Mouse (Mus musculus) lung, embryonic 15.5 days (tissue): ENCODE measurements around the gene Bspry. TPM values are rescaled to one million over a fixed set of nuclear protein-coding genes. Genes with fewer than 3 reads are reported as not detected.
A peak's percentile ranks its signal among the peaks of the same experiment; 100 is the strongest.
"Not testable (repeated sequence)": the region's sequence is repeated elsewhere in the genome, so short reads cannot be mapped to it uniquely, and the experiment has no call there.

Source experiments
- ATAC-seq: fragments of 200-750 bp; cut with Nextera tagmentation; 2 replicates; pipeline ENCODE4 v1.8.0; 2017; ENCODE audit warnings: moderate number of reproducible peaks, borderline replicate concordance; ENCODE audit not compliant: low FRiP score, low TSS enrichment; ENCODE audit errors: extremely low read depth
- H3K27ac ChIP-seq: fragments of 300-500 bp; sonication (generic); 2 replicates; pipeline ENCODE4 v1.5.1; 2015; ENCODE audit warnings: moderate library complexity, mild to moderate bottlenecking, inconsistent platforms
- H3K27me3 ChIP-seq: fragments of 300-500 bp; sonication (generic); 2 replicates; pipeline ENCODE4 v1.6.1; 2015; ENCODE audit warnings: inconsistent platforms
- H3K36me3 ChIP-seq: fragments of 300-500 bp; sonication (generic); 2 replicates; pipeline ENCODE4 v1.6.1; 2015; ENCODE audit warnings: inconsistent platforms
- H3K4me1 ChIP-seq: fragments of 300-500 bp; sonication (generic); 2 replicates; pipeline ENCODE4 v1.6.1; 2015; ENCODE audit warnings: inconsistent platforms
- H3K4me2 ChIP-seq: fragments of 300-500 bp; sonication (generic); 2 replicates; pipeline ENCODE4 v1.6.1; 2015; ENCODE audit warnings: inconsistent platforms, mild to moderate bottlenecking, moderate library complexity
- H3K4me3 ChIP-seq: fragments of 300-500 bp; sonication (generic); 2 replicates; pipeline ENCODE4 v1.5.1; 2015; ENCODE audit warnings: mild to moderate bottlenecking, inconsistent platforms
- H3K9ac ChIP-seq: fragments of 300-500 bp; sonication (generic); 2 replicates; pipeline ENCODE4 v1.6.1; 2015; ENCODE audit warnings: inconsistent platforms
- H3K9me3 ChIP-seq: fragments of 300-500 bp; sonication (generic); 2 replicates; pipeline ENCODE4 v1.6.1; 2016; ENCODE audit warnings: inconsistent platforms
- WGBS: fragments of 180-500 bp; shearing (Covaris S2); methylation state at CpG from one replicate; pipeline ENCODE4 v1.1.7; 2015; 5-methylcytosine and 5-hydroxymethylcytosine counted together
- polyA plus RNA-seq: library from polyadenylated mRNA; unstranded; fragments of >200 nt; fragmentation: Nextera tagmentation; extraction: Ambion mirVana; gene quantifications from 2 replicates; pipeline ENCODE4 v1.2.1, GENCODE M21; 2015

Bspry gene
- polyA plus RNA-seq, 1 experiment from 2014 or later: 44.0 TPM

GRCm38 (mm10) chr4:62459081-62459480 is 20.8 kb upstream of the Bspry start:
- H3K9ac ChIP-seq: no peak overlapping the region
- H3K27ac ChIP-seq: no peak overlapping the region
- H3K27me3 ChIP-seq: no peaks in the 10 kb centered on the region
- 52% methylated on average over 3 of the region's 3 CpGs for WGBS
- peak; percentile 66; the same call in 1 of the 2 replicates for ATAC-seq
- no peak overlapping the region for H3K4me3 ChIP-seq
- H3K36me3 ChIP-seq: no peaks in the 10 kb centered on the region; the same call in 1 of the 2 replicates
- H3K4me2 ChIP-seq: no peak overlapping the region
- H3K9me3 ChIP-seq: no peaks in the 10 kb centered on the region
- H3K4me1 ChIP-seq: 0 out of 2 replicates have a peak, but pooled peaks cover 3% of the 10 kb centered on the region

GRCm38 (mm10) chr4:62460348-62460747 is 19.5 kb upstream of the Bspry start:
- Histone ChIP-seq H3K27me3 (no peaks in the 10 kb centered on the region), H3K4me2 (no peak overlapping the region), H3K27ac (no peak overlapping the region), H3K9me3 (no peaks in the 10 kb centered on the region), H3K36me3 (no peaks in the 10 kb centered on the region; the same call in 1 of the 2 replicates), H3K9ac (no peak overlapping the region), H3K4me1 (0 out of 2 replicates have a peak, but pooled peaks cover 3% of the 10 kb centered on the region), H3K4me3 (no peak overlapping the region)
- WGBS: 83% methylated on average over 8 of the region's 8 CpGs
- no peak for ATAC-seq

GRCm38 (mm10) chr4:62463124-62463523 is 16.7 kb upstream of the Bspry start:
- H3K4me1 ChIP-seq: 0 out of 2 replicates have a peak, but pooled peaks cover 3% of the 10 kb centered on the region
- ATAC-seq: no peak

GRCm38 (mm10) chr4:62468158-62468557 is 11.7 kb upstream of the Bspry start:
- H3K4me1 ChIP-seq: peaks cover 5% of the 10 kb centered on the region; the same call in 1 of the 2 replicates
- no peak for ATAC-seq
- no peaks in the 10 kb centered on the region for H3K27me3 ChIP-seq
- no peak overlapping the region for H3K9ac ChIP-seq
- H3K36me3 ChIP-seq: no peaks in the 10 kb centered on the region; the same call in 1 of the 2 replicates
- 88% methylated on average over 1 of the region's 1 CpGs for WGBS
- no peak overlapping the region for H3K4me3 ChIP-seq
- H3K27ac ChIP-seq: no peak overlapping the region
- H3K4me2 ChIP-seq: no peak overlapping the region
- no peaks in the 10 kb centered on the region for H3K9me3 ChIP-seq

More at GRCm38 (mm10) chr4:62463124-62463523, 16.7 kb upstream of the Bspry start:
- H3K9me3 ChIP-seq: no peaks in the 10 kb centered on the region
- H3K27ac ChIP-seq: no peak overlapping the region
- H3K36me3 ChIP-seq: no peaks in the 10 kb centered on the region; the same call in 1 of the 2 replicates
- no peak overlapping the region for H3K9ac ChIP-seq
- H3K4me2 ChIP-seq: no peak overlapping the region
- no peak overlapping the region for H3K4me3 ChIP-seq
- 79% methylated on average over 2 of the region's 2 CpGs for WGBS
- H3K27me3 ChIP-seq: no peaks in the 10 kb centered on the region

- ATAC-seq: peak; percentile 89
- peak within 1 kb of the TSS; percentile 90 for H3K4me2 ChIP-seq
- 0 out of 2 replicates have a peak within 1 kb of the TSS, but pooled peaks have one; percentile 6 for H3K27ac ChIP-seq
- peaks cover 5% of the 10 kb centered on the region; the same call in 1 of the 2 replicates for H3K4me1 ChIP-seq
- peak within 1 kb of the TSS; percentile 70 for H3K9ac ChIP-seq
- no peaks in the 10 kb centered on the region for H3K9me3 ChIP-seq
- no peaks in the 10 kb centered on the region for H3K27me3 ChIP-seq
- WGBS: under 1% methylated on average over 30 of the region's 30 CpGs
- peak within 1 kb of the TSS; percentile 79 for H3K4me3 ChIP-seq
- H3K36me3 ChIP-seq: no peaks in the 10 kb centered on the region
Measured at GRCm38 (mm10) chr4:62470598-62471051, 9.2 kb upstream of the Bspry start, which contains the start of gene Wdr31. Wdr31 (minus strand) TSS chr4:62470896.

- Histone ChIP-seq H3K4me3 (no peak overlapping the region), H3K27ac (no peak overlapping the region), H3K27me3 (no peaks in the 10 kb centered on the region), H3K9ac (no peak overlapping the region), H3K9me3 (no peaks in the 10 kb centered on the region), H3K4me1 (peaks cover 8% of the 10 kb centered on the region; the same call in 1 of the 2 replicates), H3K36me3 (no peaks in the 10 kb centered on the region), H3K4me2 (no peak overlapping the region)
- ATAC-seq: no peak
- 83% methylated on average over 2 of the region's 2 CpGs for WGBS
Measured at GRCm38 (mm10) chr4:62472071-62472470, 7.8 kb upstream of the Bspry start.

- WGBS: 60% methylated on average over 2 of the region's 2 CpGs
- H3K9me3 ChIP-seq: no peaks in the 10 kb centered on the region
- H3K9ac ChIP-seq: no peak overlapping the region
- H3K27ac ChIP-seq: peak overlapping the region; percentile 76
- H3K4me3 ChIP-seq: no peak overlapping the region
- H3K4me1 ChIP-seq: peaks cover 17% of the 10 kb centered on the region
- no peaks in the 10 kb centered on the region for H3K27me3 ChIP-seq
- no peak overlapping the region for H3K4me2 ChIP-seq
- no peaks in the 10 kb centered on the region for H3K36me3 ChIP-seq
- no peak for ATAC-seq
Measured at GRCm38 (mm10) chr4:62475131-62475530, 4.7 kb upstream of the Bspry start.

GRCm38 (mm10) chr4:62475793-62476192 is 4.1 kb upstream of the Bspry start:
- Histone ChIP-seq H3K27ac (peak overlapping the region; percentile 76), H3K4me1 (peaks cover 14% of the 10 kb centered on the region), H3K36me3 (no peaks in the 10 kb centered on the region), H3K9ac (no peak overlapping the region), H3K27me3 (no peaks in the 10 kb centered on the region), H3K4me3 (no peak overlapping the region), H3K9me3 (no peaks in the 10 kb centered on the region), H3K4me2 (no peak overlapping the region; the same call in 1 of the 2 replicates)
- no peak for ATAC-seq
- WGBS: 52% methylated on average over 6 of the region's 6 CpGs

- H3K9me3 ChIP-seq: no peaks in the 10 kb centered on the region
- no peaks in the 10 kb centered on the region for H3K36me3 ChIP-seq
- peak overlapping the region; percentile 77 for H3K27ac ChIP-seq
- H3K4me1 ChIP-seq: peaks cover 14% of the 10 kb centered on the region
- H3K4me3 ChIP-seq: no peak overlapping the region
- H3K4me2 ChIP-seq: no peak overlapping the region; the same call in 1 of the 2 replicates
- no peaks in the 10 kb centered on the region for H3K27me3 ChIP-seq
- ATAC-seq: peak; percentile 64
- H3K9ac ChIP-seq: no peak overlapping the region
- 65% methylated on average over 6 of the region's 6 CpGs for WGBS
Measured at GRCm38 (mm10) chr4:62477542-62478244, 2.2 kb upstream of the Bspry start.

GRCm38 (mm10) chr4:62479593-62479936 is 288 bp upstream of the Bspry start:
- H3K27me3 ChIP-seq, H3K36me3 ChIP-seq, H3K9me3 ChIP-seq, ATAC-seq: not testable (repeated sequence)
- 12% methylated on average over 11 of the region's 11 CpGs for WGBS
- Histone ChIP-seq H3K4me3 (peak overlapping the region; percentile 54), H3K9ac (peak overlapping the region; percentile 47; the same call in 1 of the 2 replicates), H3K4me1 (peaks cover 14% of the 10 kb centered on the region), H3K4me2 (peak overlapping the region; percentile 84), H3K27ac (0 out of 2 replicates have a peak overlapping the region, but pooled peaks have one; percentile 41)

GRCm38 (mm10) chr4:62480709-62481605 is 1.1 kb downstream of the Bspry start:
- Histone ChIP-seq H3K27me3 (no peaks in the 10 kb centered on the region), H3K4me2 (peak overlapping the region; percentile 84), H3K36me3 (no peaks in the 10 kb centered on the region), H3K27ac (peak overlapping the region; percentile 23; the same call in 1 of the 2 replicates), H3K4me3 (peak overlapping the region; percentile 54), H3K9ac (0 out of 2 replicates have a peak overlapping the region, but pooled peaks have one; percentile 47), H3K4me1 (peaks cover 14% of the 10 kb centered on the region), H3K9me3 (no peaks in the 10 kb centered on the region)
- no peak for ATAC-seq
- WGBS: 27% methylated on average over 10 of the region's 10 CpGs
